Mouse (Mus musculus) heart, embryonic 12.5 days (tissue): ENCODE measurements around the gene 9230112D13Rik. TPM values are rescaled to one million over a fixed set of nuclear protein-coding genes. Genes with fewer than 3 reads are reported as not detected.

ENCODE experiments used
- ATAC-seq: fragments of 200-750 bp; cut with Nextera tagmentation; 2 replicates; pipeline ENCODE4 v1.8.0; 2017; ENCODE audit warnings: moderate TSS enrichment, moderate library complexity; ENCODE audit not compliant: insufficient number of reproducible peaks, low FRiP score
- H3K27ac ChIP-seq: fragments of 300-500 bp; sonication (generic); 2 replicates; pipeline ENCODE4 v1.5.1; 2016; ENCODE audit warnings: mild to moderate bottlenecking, moderate library complexity; ENCODE audit not compliant: poor library complexity, severe bottlenecking
- H3K27me3 ChIP-seq: fragments of 300-500 bp; sonication (generic); replicated peaks from 2 replicates; pipeline ENCODE4 v1.6.1; 2016; ENCODE audit warnings: mild to moderate bottlenecking, moderate library complexity
- H3K36me3 ChIP-seq: fragments of 300-500 bp; sonication (generic); 2 replicates; pipeline ENCODE4 v1.6.1; 2016; ENCODE audit warnings: mild to moderate bottlenecking, moderate library complexity
- H3K4me1 ChIP-seq: fragments of 300-500 bp; sonication (generic); replicated peaks from 2 replicates; pipeline ENCODE4 v1.6.1; 2016; ENCODE audit warnings: mild to moderate bottlenecking
- H3K4me2 ChIP-seq: fragments of 300-500 bp; sonication (generic); 2 replicates; pipeline ENCODE4 v1.6.1; 2016; ENCODE audit warnings: mild to moderate bottlenecking, moderate library complexity
- H3K4me3 ChIP-seq: fragments of 300-500 bp; sonication (generic); 2 replicates; pipeline ENCODE4 v1.5.1; 2016; ENCODE audit warnings: mild to moderate bottlenecking
- H3K9ac ChIP-seq: fragments of 300-500 bp; sonication (generic); 2 replicates; pipeline ENCODE4 v1.6.1; 2016; ENCODE audit warnings: mild to moderate bottlenecking, moderate library complexity
- H3K9me3 ChIP-seq: fragments of 300-500 bp; sonication (generic); replicated peaks from 2 replicates; pipeline ENCODE4 v1.6.1; 2016; ENCODE audit warnings: mild to moderate bottlenecking, moderate library complexity
- WGBS: fragments of 180-500 bp; shearing (Covaris S2); methylation state at CpG from one replicate; pipeline ENCODE4 v1.1.7; 2016; 5-methylcytosine and 5-hydroxymethylcytosine counted together
- polyA plus RNA-seq: library from polyadenylated mRNA; unstranded; fragments of >200 nt; fragmentation: Nextera tagmentation; extraction: Ambion mirVana; gene quantifications from 2 replicates; pipeline ENCODE4 v1.2.1, GENCODE M21; 2016

Gene 9230112D13Rik
- not detected in 2 replicates for polyA plus RNA-seq

GRCm38 (mm10) chr14:34522701-34523100 lies at the start of gene 9230112D13Rik:
TSS of gene 9230112D13Rik (minus strand) at chr14:34522801.
- no peak within 1 kb of the TSS for H3K4me3 ChIP-seq
- 0 out of 2 replicates have a peak, but pooled peaks cover 3% of the 10 kb centered on the region for H3K36me3 ChIP-seq
- H3K4me1 ChIP-seq, result no peaks in the 10 kb centered on the region
- H3K9me3 ChIP-seq, result peaks cover 5% of the 10 kb centered on the region
- ATAC-seq, result no peak
- WGBS, result 73% methylated on average over 8 of the region's 8 CpGs
- H3K27ac ChIP-seq, result no peak within 1 kb of the TSS
- no peaks in the 10 kb centered on the region for H3K27me3 ChIP-seq
- no peak within 1 kb of the TSS for H3K9ac ChIP-seq
- no peak within 1 kb of the TSS for H3K4me2 ChIP-seq

GRCm38 (mm10) chr14:34571610-34572387 lies 49.2 kb upstream of the 9230112D13Rik start:
- H3K27me3 ChIP-seq, result no peaks in the 10 kb centered on the region
- 75% methylated on average over 17 of the region's 17 CpGs for WGBS
- no peaks in the 10 kb centered on the region for H3K9me3 ChIP-seq
- peak overlapping the region; percentile 93 for H3K27ac ChIP-seq
- no peak overlapping the region for H3K4me3 ChIP-seq
- peaks cover 81% of the 10 kb centered on the region for H3K4me1 ChIP-seq
- no peak for ATAC-seq
- peaks cover 24% of the 10 kb centered on the region for H3K36me3 ChIP-seq
- no peak overlapping the region for H3K4me2 ChIP-seq
- no peak overlapping the region for H3K9ac ChIP-seq

- peak overlapping the region; percentile 28; the same call in 1 of the 2 replicates for H3K27ac ChIP-seq
Observed at GRCm38 (mm10) chr14:34570903-34571302, 48.3 kb upstream of the 9230112D13Rik start.

GRCm38 (mm10) chr14:34570294-34570693 lies 47.7 kb upstream of the 9230112D13Rik start:
- WGBS, result 1% methylated on average over 6 of the region's 6 CpGs
- no peak overlapping the region for H3K4me3 ChIP-seq
- H3K9me3 ChIP-seq, result no peaks in the 10 kb centered on the region
- peaks cover 81% of the 10 kb centered on the region for H3K4me1 ChIP-seq
- peak; percentile 12; the same call in 1 of the 2 replicates for ATAC-seq
- H3K9ac ChIP-seq, result no peak overlapping the region
- no peaks in the 10 kb centered on the region for H3K27me3 ChIP-seq
- peak overlapping the region; percentile 65; the same call in 1 of the 2 replicates for H3K27ac ChIP-seq
- peaks cover 9% of the 10 kb centered on the region for H3K36me3 ChIP-seq
- peak overlapping the region; percentile 63 for H3K4me2 ChIP-seq

More at GRCm38 (mm10) chr14:34570903-34571302, 48.3 kb upstream of the 9230112D13Rik start:
- no peak overlapping the region for H3K4me2 ChIP-seq
- WGBS, result 65% methylated on average over 4 of the region's 4 CpGs
- H3K9ac ChIP-seq, result no peak overlapping the region
- H3K27me3 ChIP-seq, result no peaks in the 10 kb centered on the region
- no peaks in the 10 kb centered on the region for H3K9me3 ChIP-seq
- peaks cover 15% of the 10 kb centered on the region for H3K36me3 ChIP-seq
- H3K4me3 ChIP-seq, result no peak overlapping the region
- no peak for ATAC-seq
- H3K4me1 ChIP-seq, result peaks cover 81% of the 10 kb centered on the region

GRCm38 (mm10) chr14:34569534-34570194 lies 47.1 kb upstream of the 9230112D13Rik start:
- Histone ChIP-seq H3K36me3 (peaks cover 6% of the 10 kb centered on the region; the same call in 1 of the 2 replicates), H3K9ac (peak overlapping the region; percentile 14), H3K4me1 (peaks cover 87% of the 10 kb centered on the region), H3K9me3 (no peaks in the 10 kb centered on the region), H3K27me3 (no peaks in the 10 kb centered on the region), H3K27ac (peak overlapping the region; percentile 65), H3K4me2 (peak overlapping the region; percentile 63), H3K4me3 (peak overlapping the region; percentile 26)
- 25% methylated on average over 27 of the region's 27 CpGs for WGBS
- ATAC-seq, result no peak

- 56% methylated on average over 4 of the region's 4 CpGs for WGBS
- 0 out of 2 replicates have a peak overlapping the region, but pooled peaks have one; percentile 42 for H3K9ac ChIP-seq
- no peaks in the 10 kb centered on the region for H3K9me3 ChIP-seq
- no peak overlapping the region for H3K4me3 ChIP-seq
- H3K27me3 ChIP-seq, result no peaks in the 10 kb centered on the region
- no peak overlapping the region for H3K4me2 ChIP-seq
- H3K36me3 ChIP-seq, result peaks cover 11% of the 10 kb centered on the region; the same call in 1 of the 2 replicates
- H3K4me1 ChIP-seq, result peaks cover 84% of the 10 kb centered on the region
- ATAC-seq, result no peak
- H3K27ac ChIP-seq, result peak overlapping the region; percentile 29; the same call in 1 of the 2 replicates
Observed at GRCm38 (mm10) chr14:34568626-34569025, 46.0 kb upstream of the 9230112D13Rik start.

GRCm38 (mm10) chr14:34567697-34568096 lies 45.1 kb upstream of the 9230112D13Rik start:
- peak overlapping the region; percentile 28; the same call in 1 of the 2 replicates for H3K9ac ChIP-seq
- H3K36me3 ChIP-seq, result peaks cover 14% of the 10 kb centered on the region; the same call in 1 of the 2 replicates
- no peak for ATAC-seq
- peak overlapping the region; percentile 60 for H3K27ac ChIP-seq
- H3K4me1 ChIP-seq, result peaks cover 79% of the 10 kb centered on the region
- H3K4me3 ChIP-seq, result no peak overlapping the region
- H3K4me2 ChIP-seq, result no peak overlapping the region
- no peaks in the 10 kb centered on the region for H3K27me3 ChIP-seq
- 22% methylated on average over 5 of the region's 5 CpGs for WGBS
- H3K9me3 ChIP-seq, result no peaks in the 10 kb centered on the region

GRCm38 (mm10) chr14:34566530-34566929 lies 43.9 kb upstream of the 9230112D13Rik start:
- Histone ChIP-seq H3K4me2 (no peak overlapping the region), H3K9ac (peak overlapping the region; percentile 41; the same call in 1 of the 2 replicates), H3K9me3 (no peaks in the 10 kb centered on the region), H3K27me3 (no peaks in the 10 kb centered on the region), H3K4me1 (peaks cover 79% of the 10 kb centered on the region), H3K4me3 (no peak overlapping the region), H3K36me3 (peaks cover 21% of the 10 kb centered on the region), H3K27ac (peak overlapping the region; percentile 56; the same call in 1 of the 2 replicates)
- WGBS, result 87% methylated on average over 7 of the region's 7 CpGs
- ATAC-seq, result no peak

- peak overlapping the region; percentile 27; the same call in 1 of the 2 replicates for H3K4me2 ChIP-seq
- 54% methylated on average over 17 of the region's 17 CpGs for WGBS
- no peaks in the 10 kb centered on the region for H3K9me3 ChIP-seq
- H3K27me3 ChIP-seq, result no peaks in the 10 kb centered on the region
- peaks cover 29% of the 10 kb centered on the region for H3K36me3 ChIP-seq
- H3K4me1 ChIP-seq, result peaks cover 84% of the 10 kb centered on the region
- H3K27ac ChIP-seq, result peak overlapping the region; percentile 56; the same call in 1 of the 2 replicates
- no peak overlapping the region for H3K4me3 ChIP-seq
- ATAC-seq, result no peak
- H3K9ac ChIP-seq, result peak overlapping the region; percentile 41; the same call in 1 of the 2 replicates
Observed at GRCm38 (mm10) chr14:34565711-34566110, 43.1 kb upstream of the 9230112D13Rik start.

- peaks cover 40% of the 10 kb centered on the region for H3K36me3 ChIP-seq
- no peak overlapping the region for H3K4me2 ChIP-seq
- WGBS, result 44% methylated on average over 5 of the region's 5 CpGs
- H3K9ac ChIP-seq, result peak overlapping the region; percentile 36; the same call in 1 of the 2 replicates
- no peaks in the 10 kb centered on the region for H3K9me3 ChIP-seq
- no peak overlapping the region for H3K4me3 ChIP-seq
- peaks cover 85% of the 10 kb centered on the region for H3K4me1 ChIP-seq
- no peak for ATAC-seq
- H3K27me3 ChIP-seq, result no peaks in the 10 kb centered on the region
- peak overlapping the region; percentile 56; the same call in 1 of the 2 replicates for H3K27ac ChIP-seq
Observed at GRCm38 (mm10) chr14:34564646-34565045, 42.0 kb upstream of the 9230112D13Rik start.

- ATAC-seq, result no peak
- H3K4me3 ChIP-seq, result no peak overlapping the region
- H3K4me1 ChIP-seq, result peaks cover 70% of the 10 kb centered on the region
- no peak overlapping the region for H3K9ac ChIP-seq
- peak overlapping the region; percentile 31; the same call in 1 of the 2 replicates for H3K27ac ChIP-seq
- H3K4me2 ChIP-seq, result no peak overlapping the region
- H3K36me3 ChIP-seq, result peaks cover 58% of the 10 kb centered on the region
- no peaks in the 10 kb centered on the region for H3K9me3 ChIP-seq
- H3K27me3 ChIP-seq, result no peaks in the 10 kb centered on the region
- 20% methylated on average over 2 of the region's 2 CpGs for WGBS
Observed at GRCm38 (mm10) chr14:34562393-34562792, 39.8 kb upstream of the 9230112D13Rik start.
